Mouse (Mus musculus): ENCODE measurements around the gene Rab3c. TPM values are rescaled to one million over a fixed set of nuclear protein-coding genes. Genes with fewer than 3 reads are reported as not detected.
A peak's percentile ranks its signal among the peaks of the same experiment; 100 is the strongest.

Gene Rab3c
- polyA plus RNA-seq (2015; fragmentation: Nextera tagmentation; extraction: Ambion mirVana) = 0.08 TPM in 1 of 2 replicates, not detected in the other

DNA sequence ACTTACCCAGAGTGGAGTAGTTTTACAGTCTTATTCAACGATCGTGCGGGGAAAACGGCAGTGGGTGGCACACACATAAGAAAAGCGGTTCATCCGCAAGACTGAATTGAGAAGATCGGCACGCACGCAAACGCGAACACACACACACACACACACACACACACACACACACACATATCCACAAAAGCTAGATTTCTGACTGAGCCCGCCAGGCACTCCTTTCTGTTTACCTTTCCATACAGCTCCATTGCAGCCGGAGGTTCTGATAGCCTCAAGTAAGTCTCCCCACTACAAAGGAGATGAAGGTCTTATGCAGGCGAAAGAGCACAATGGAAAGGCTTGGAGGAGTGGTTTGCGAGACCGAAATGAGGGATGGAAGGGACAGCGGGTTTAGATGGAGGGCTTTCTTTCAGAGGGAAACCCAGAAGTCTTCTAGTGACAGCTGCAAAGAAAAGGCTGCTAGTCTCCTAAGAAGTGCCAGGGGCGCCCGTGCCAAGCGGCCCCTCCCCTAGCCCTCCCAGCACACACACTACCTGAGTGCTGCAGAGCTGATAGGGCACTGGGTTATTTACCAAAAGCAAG lies at the start of gene Rab3c:
Rab3c (minus strand) TSS at position 434 of the 582 bp plus-strand sequence.
- Histone ChIP-seq H3K4me2 (ENCODE audit: low read depth, low read length) (peak within 1 kb of the TSS; percentile 55), H3K27me3 (ENCODE audit: control insufficient read depth, insufficient read depth, low read depth, low read length) (peaks cover 18% of the 10 kb centered on the region), H3K9me3 (replicated peaks; ENCODE audit: control insufficient read depth, low read length) (no peaks in the 10 kb centered on the region), H3K36me3 (ENCODE audit: control insufficient read depth, insufficient read depth) (no peaks in the 10 kb centered on the region), H3K4me1 (ENCODE audit: control insufficient read depth, low read depth, low read length) (no peaks in the 10 kb centered on the region; the same call in 1 of the 2 replicates), H3K27ac (ENCODE audit: low read length) (no peak within 1 kb of the TSS), H3K9ac (ENCODE audit: low read depth, low read length) (no peak within 1 kb of the TSS), H3K4me3 (ENCODE audit: low read depth, low read length) (peak within 1 kb of the TSS; percentile 38)
- 2% methylated on average over 20 of the region's 20 CpGs for WGBS (ENCODE audit: insufficient replicate concordance)
- ATAC-seq (ENCODE audit: low read depth) = no peak

DNA sequence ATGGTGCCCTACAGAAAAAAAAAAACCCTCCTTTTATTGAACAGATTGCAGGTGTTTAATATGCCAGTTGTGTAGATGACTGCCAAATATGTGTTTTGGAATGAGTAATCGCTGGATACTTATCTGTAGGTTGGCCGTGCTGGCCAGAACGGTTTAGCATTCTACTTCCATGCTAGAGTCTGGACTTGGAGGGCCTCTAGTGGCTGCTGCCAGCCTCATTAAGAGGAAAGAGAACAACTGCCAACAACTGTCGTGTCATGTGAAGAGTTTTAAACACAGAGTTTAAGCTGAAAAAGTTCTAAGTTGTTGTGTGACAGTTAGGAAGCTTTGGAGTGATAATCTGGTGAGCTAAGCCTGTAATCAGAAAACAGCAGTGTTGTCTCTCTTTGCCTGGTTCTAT lies 38.0 kb upstream of the Rab3c start:
- Histone ChIP-seq H3K27ac (ENCODE audit: low read length) (no peak overlapping the region), H3K36me3 (ENCODE audit: control insufficient read depth, insufficient read depth) (no peaks in the 10 kb centered on the region), H3K4me2 (ENCODE audit: low read depth, low read length) (no peak overlapping the region), H3K4me1 (ENCODE audit: control insufficient read depth, low read depth, low read length) (no peaks in the 10 kb centered on the region), H3K4me3 (ENCODE audit: low read depth, low read length) (no peak overlapping the region), H3K9ac (ENCODE audit: low read depth, low read length) (no peak overlapping the region), H3K27me3 (ENCODE audit: control insufficient read depth, insufficient read depth, low read depth, low read length) (no peaks in the 10 kb centered on the region), H3K9me3 (replicated peaks; ENCODE audit: control insufficient read depth, low read length) (no peaks in the 10 kb centered on the region)
- ATAC-seq (ENCODE audit: low read depth) = no peak
- WGBS (ENCODE audit: insufficient replicate concordance) = 43% methylated on average over 4 of the region's 4 CpGs

- Histone ChIP-seq H3K4me3 (ENCODE audit: low read depth, low read length) (no peak overlapping the region), H3K27ac (ENCODE audit: low read length) (no peak overlapping the region), H3K9me3 (replicated peaks; ENCODE audit: control insufficient read depth, low read length) (no peaks in the 10 kb centered on the region), H3K4me1 (ENCODE audit: control insufficient read depth, low read depth, low read length) (no peaks in the 10 kb centered on the region), H3K36me3 (ENCODE audit: control insufficient read depth, insufficient read depth) (no peaks in the 10 kb centered on the region), H3K9ac (ENCODE audit: low read depth, low read length) (no peak overlapping the region), H3K4me2 (ENCODE audit: low read depth, low read length) (no peak overlapping the region), H3K27me3 (ENCODE audit: control insufficient read depth, insufficient read depth, low read depth, low read length) (no peaks in the 10 kb centered on the region)
- WGBS (ENCODE audit: insufficient replicate concordance) = 63% methylated on average over 5 of the region's 5 CpGs
- ATAC-seq (ENCODE audit: low read depth) = no peak
These were observed 26.4 kb upstream of the Rab3c start for GRCm38 (mm10) chr13:110307188-110307587.

- 23% methylated on average over 4 of the region's 4 CpGs for WGBS (ENCODE audit: insufficient replicate concordance)
- no peak overlapping the region for H3K4me2 ChIP-seq (ENCODE audit: low read depth, low read length)
These were observed 16.3 kb upstream of the Rab3c start for GRCm38 (mm10) chr13:110297112-110297511.

GRCm38 (mm10) chr13:110288499-110288898 lies 7.7 kb upstream of the Rab3c start:
- Histone ChIP-seq H3K36me3 (ENCODE audit: control insufficient read depth, insufficient read depth) (no peaks in the 10 kb centered on the region), H3K4me2 (ENCODE audit: low read depth, low read length) (no peak overlapping the region), H3K9ac (ENCODE audit: low read depth, low read length) (no peak overlapping the region), H3K4me1 (ENCODE audit: control insufficient read depth, low read depth, low read length) (no peaks in the 10 kb centered on the region), H3K9me3 (replicated peaks; ENCODE audit: control insufficient read depth, low read length) (no peaks in the 10 kb centered on the region), H3K4me3 (ENCODE audit: low read depth, low read length) (no peak overlapping the region), H3K27me3 (ENCODE audit: control insufficient read depth, insufficient read depth, low read depth, low read length) (no peaks in the 10 kb centered on the region), H3K27ac (ENCODE audit: low read length) (no peak overlapping the region)
- 27% methylated on average over 3 of the region's 3 CpGs for WGBS (ENCODE audit: insufficient replicate concordance)
- peak; percentile 48 for ATAC-seq (ENCODE audit: low read depth)

More at GRCm38 (mm10) chr13:110297112-110297511, 16.3 kb upstream of the Rab3c start:
- Histone ChIP-seq H3K36me3 (ENCODE audit: control insufficient read depth, insufficient read depth) (no peaks in the 10 kb centered on the region), H3K27ac (ENCODE audit: low read length) (no peak overlapping the region), H3K9ac (ENCODE audit: low read depth, low read length) (no peak overlapping the region), H3K4me3 (ENCODE audit: low read depth, low read length) (no peak overlapping the region), H3K9me3 (replicated peaks; ENCODE audit: control insufficient read depth, low read length) (no peaks in the 10 kb centered on the region), H3K27me3 (ENCODE audit: control insufficient read depth, insufficient read depth, low read depth, low read length) (no peaks in the 10 kb centered on the region), H3K4me1 (ENCODE audit: control insufficient read depth, low read depth, low read length) (no peaks in the 10 kb centered on the region)
- ATAC-seq (ENCODE audit: low read depth) = 0 out of 2 replicates have a peak, but pooled peaks have one; percentile 61

DNA sequence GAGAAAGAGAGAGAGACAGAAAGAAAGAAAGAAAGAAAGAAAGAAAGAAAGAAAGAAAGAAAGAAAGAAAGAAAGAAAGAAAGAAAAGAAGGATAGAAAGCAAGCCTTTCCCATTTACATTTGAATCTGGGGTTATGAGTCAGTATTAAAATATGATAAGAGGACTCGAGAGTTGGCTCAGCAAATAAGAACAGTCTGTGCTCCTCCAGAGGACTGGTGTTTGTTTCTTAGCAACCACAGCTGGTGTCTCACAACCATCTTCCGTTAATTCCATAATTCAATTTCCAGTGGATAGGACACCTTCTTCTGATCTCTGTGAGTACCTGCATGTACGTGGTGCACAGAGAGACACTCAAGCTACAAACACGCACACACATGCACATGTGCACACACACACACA lies 3.0 kb upstream of the Rab3c start:
- Histone ChIP-seq H3K4me2 (ENCODE audit: low read depth, low read length) (no peak overlapping the region), H3K27me3 (ENCODE audit: control insufficient read depth, insufficient read depth, low read depth, low read length) (peaks cover 18% of the 10 kb centered on the region), H3K9me3 (replicated peaks; ENCODE audit: control insufficient read depth, low read length) (no peaks in the 10 kb centered on the region), H3K4me3 (ENCODE audit: low read depth, low read length) (no peak overlapping the region), H3K4me1 (ENCODE audit: control insufficient read depth, low read depth, low read length) (no peaks in the 10 kb centered on the region; the same call in 1 of the 2 replicates), H3K27ac (ENCODE audit: low read length) (no peak overlapping the region), H3K36me3 (ENCODE audit: control insufficient read depth, insufficient read depth) (no peaks in the 10 kb centered on the region), H3K9ac (ENCODE audit: low read depth, low read length) (no peak overlapping the region)
- 64% methylated on average over 4 of the region's 4 CpGs for WGBS (ENCODE audit: insufficient replicate concordance)
- ATAC-seq (ENCODE audit: low read depth) = no peak

GRCm38 (mm10) chr13:110280028-110280562 lies 701 bp downstream of the Rab3c start:
- Histone ChIP-seq H3K4me2 (ENCODE audit: low read depth, low read length) (peak overlapping the region; percentile 55), H3K36me3 (ENCODE audit: control insufficient read depth, insufficient read depth) (no peaks in the 10 kb centered on the region), H3K9me3 (replicated peaks; ENCODE audit: control insufficient read depth, low read length) (no peaks in the 10 kb centered on the region), H3K9ac (ENCODE audit: low read depth, low read length) (no peak overlapping the region), H3K27me3 (ENCODE audit: control insufficient read depth, insufficient read depth, low read depth, low read length) (peaks cover 18% of the 10 kb centered on the region), H3K27ac (ENCODE audit: low read length) (no peak overlapping the region), H3K4me3 (ENCODE audit: low read depth, low read length) (peak overlapping the region; percentile 38), H3K4me1 (ENCODE audit: control insufficient read depth, low read depth, low read length) (no peaks in the 10 kb centered on the region; the same call in 1 of the 2 replicates)
- ATAC-seq (ENCODE audit: low read depth) = peak; percentile 74
- under 1% methylated on average over 24 of the region's 24 CpGs for WGBS (ENCODE audit: insufficient replicate concordance)

GRCm38 (mm10) chr13:110278976-110279736 lies 1.6 kb downstream of the Rab3c start:
- Histone ChIP-seq H3K9ac (ENCODE audit: low read depth, low read length) (no peak overlapping the region), H3K4me2 (ENCODE audit: low read depth, low read length) (no peak overlapping the region), H3K4me1 (ENCODE audit: control insufficient read depth, low read depth, low read length) (no peaks in the 10 kb centered on the region; the same call in 1 of the 2 replicates), H3K36me3 (ENCODE audit: control insufficient read depth, insufficient read depth) (no peaks in the 10 kb centered on the region), H3K9me3 (replicated peaks; ENCODE audit: control insufficient read depth, low read length) (no peaks in the 10 kb centered on the region), H3K27me3 (ENCODE audit: control insufficient read depth, insufficient read depth, low read depth, low read length) (peaks cover 18% of the 10 kb centered on the region), H3K4me3 (ENCODE audit: low read depth, low read length) (no peak overlapping the region), H3K27ac (ENCODE audit: low read length) (no peak overlapping the region)
- no peak for ATAC-seq (ENCODE audit: low read depth)
- 40% methylated on average over 9 of the region's 9 CpGs for WGBS (ENCODE audit: insufficient replicate concordance)

- H3K9me3 ChIP-seq (replicated peaks; ENCODE audit: control insufficient read depth, low read length) = no peaks in the 10 kb centered on the region
These were observed 3.1 kb downstream of the Rab3c start for GRCm38 (mm10) chr13:110277709-110278108.

More at GRCm38 (mm10) chr13:110277709-110278108, 3.1 kb downstream of the Rab3c start:
- H3K4me1 ChIP-seq (ENCODE audit: control insufficient read depth, low read depth, low read length) = no peaks in the 10 kb centered on the region; the same call in 1 of the 2 replicates
- H3K27ac ChIP-seq (ENCODE audit: low read length) = no peak overlapping the region
- no peak overlapping the region for H3K9ac ChIP-seq (ENCODE audit: low read depth, low read length)
- H3K27me3 ChIP-seq (ENCODE audit: control insufficient read depth, insufficient read depth, low read depth, low read length) = peaks cover 18% of the 10 kb centered on the region
- H3K36me3 ChIP-seq (ENCODE audit: control insufficient read depth, insufficient read depth) = no peaks in the 10 kb centered on the region
- ATAC-seq (ENCODE audit: low read depth) = no peak
- no peak overlapping the region for H3K4me2 ChIP-seq (ENCODE audit: low read depth, low read length)
- no peak overlapping the region for H3K4me3 ChIP-seq (ENCODE audit: low read depth, low read length)

Data from liver, embryonic 16.5 days (tissue).